ENCODE assay signal across 8 mouse cellular contexts in genomic region chr12:4476291-4476831, GRCm38 (mm10). TPM values are rescaled to one million over a fixed set of nuclear protein-coding genes. Genes with fewer than 3 reads are reported as not detected.
DNase-seq lines count a peak whose midpoint lies in the region; ATAC-seq lines count a peak whose summit lies in the region.

No protein-coding gene starts in this region.

- intact Hi-C loops in left cerebral cortex, postnatal 25 days (cut with DNase I), result loop anchor here (2.0 to 5.0 kb wide), 4 partner anchors 46 to 344 kb away; partner anchors contain the start of genes Adcy3, Gm3625 and Itsn2

- peak overlapping the region; percentile 81 for H3K4me2 ChIP-seq in hindbrain, embryonic 14.5 days (replicated peaks)

- H3K9me3 ChIP-seq in hindbrain, embryonic 14.5 days (ENCODE audit: control insufficient read depth, low read length), result no peaks in the 10 kb centered on the region

- H3K27me3 ChIP-seq in hindbrain, embryonic 14.5 days (ENCODE audit: control insufficient read depth, insufficient read depth, low read length), result no peaks in the 10 kb centered on the region

- H3K4me3 ChIP-seq in hindbrain, embryonic 14.5 days (replicated peaks; ENCODE audit: low read length), result peak overlapping the region; percentile 89

- peak overlapping the region; percentile 98 for H3K27ac ChIP-seq in hindbrain, embryonic 14.5 days

- peak; percentile 62 for DNase-seq in MN1 (ENCODE audit: low spot score)
- peak; percentile 49 for DNase-seq in cerebellum, adult 8-10 months
- peak; percentile 31 to 36 for DNase-seq in frontal cortex, postnatal 14 days (ENCODE audit: low spot score in 2 of 2)
- peak; percentile 63 for DNase-seq in hindbrain, embryonic 14.5 days (ENCODE audit: low spot score)
- peak; percentile 44 to 61 for DNase-seq in left cerebral cortex, postnatal 25 days (ENCODE audit: low spot score in 2 of 2)
- DNase-seq in right cerebral cortex, postnatal 25 days, result peak; percentile 74
- DNase-seq in yolk sac, embryonic 10.5 days (ENCODE audit: low spot score), result peak; percentile 37

- peaks cover 22% of the 10 kb centered on the region for H3K4me1 ChIP-seq in hindbrain, embryonic 14.5 days (replicated peaks; ENCODE audit: control insufficient read depth, insufficient read depth, low read length)

- under 1% methylated on average over 47 of the region's 73 CpGs for WGBS in hindbrain, embryonic 14.5 days

- H3K9ac ChIP-seq in hindbrain, embryonic 14.5 days, result peak overlapping the region; percentile 99

- no peaks in the 10 kb centered on the region for H3K36me3 ChIP-seq in hindbrain, embryonic 14.5 days (replicated peaks; ENCODE audit: control insufficient read depth, insufficient read depth)

- ATAC-seq in hindbrain, embryonic 14.5 days (ENCODE audit: low FRiP score), result peak; percentile 82
- ATAC-seq in megakaryocyte-erythroid progenitor cell, adult 5-6 weeks (replicated peaks; ENCODE audit: low FRiP score, low TSS enrichment, poor library complexity, severe bottlenecking), result peak; percentile 32

RNA-seq across cellular contexts. Expression of gene Ncoa1, which starts 0.6 kb away (rescaled TPM):
- polyA plus RNA-seq in hindbrain, embryonic 14.5 days (2014; fragmentation: Nextera tagmentation; extraction: Ambion mirVana), result 17.8 and 19.4 TPM in 2 replicates
- 100 to 1,000 TPM in 1 of 2 experiments, 10 to 100 TPM in 1; 98.4 to 101 TPM for total RNA-seq in left cerebral cortex, postnatal 25 days (2021)
- 11.2 and 11.9 TPM in 2 replicates for total RNA-seq in megakaryocyte-erythroid progenitor cell, adult 5-6 weeks (2014; fragmentation: Nextera tagmentation)
- 6.3 and 11.9 TPM in 2 replicates for total RNA-seq in megakaryocyte-erythroid progenitor cell, adult 5-6 weeks (2017)

Comparison
In these comparisons a context has a peak if more than half of its experiments do, and no peak if none do; other contexts are left out.
1. Peak in every context shown above with its lines: DNase-seq, ATAC-seq, H3K4me3 ChIP-seq and H3K27ac ChIP-seq.
2. RNA of gene Ncoa1, which starts 0.6 kb away (total RNA-seq): 98.4 to 101 TPM in left cerebral cortex, postnatal 25 days; 6.3 to 11.9 TPM in megakaryocyte-erythroid progenitor cell, adult 5-6 weeks; every median in the first group is over 4 times any median in the second.